Mouse (Mus musculus): ENCODE data around the gene Acnat1. TPM values are rescaled to one million over a fixed set of nuclear protein-coding genes. Genes with fewer than 3 reads are reported as not detected.
"Not testable (repeated sequence)": the region's sequence is repeated elsewhere in the genome, so short reads cannot be mapped to it uniquely, and the experiment has no call there.

The Acnat1 gene
- polyA plus RNA-seq, 1 experiment, result not detected

- Histone ChIP-seq H3K4me3 (replicated peaks) (no peak overlapping the region), H3K27me3 (replicated peaks) (no peaks in the 10 kb centered on the region), H3K9me3 (peaks cover 18% of the 10 kb centered on the region), H3K4me1 (no peaks in the 10 kb centered on the region), H3K36me3 (replicated peaks; ENCODE audit: low read length) (no peaks in the 10 kb centered on the region)
- TF ChIP-seq GATA1 (IDR thresholded peaks at IDR 0.05; ENCODE audit: borderline replicate concordance, low read length), result no peak
- no peak for TF ChIP-seq FLI1 (IDR thresholded peaks at IDR 0.05; ENCODE audit: low read length)
These were observed 6.4 kb downstream of the Acnat1 start for GRCm38 (mm10) chr4:49467360-49467759.

- TF ChIP-seq FLI1 (IDR thresholded peaks at IDR 0.05; ENCODE audit: low read length) (no peak), GATA1 (IDR thresholded peaks at IDR 0.05; ENCODE audit: borderline replicate concordance, low read length) (no peak)
- H3K9me3 ChIP-seq, result no peaks in the 10 kb centered on the region
- no peaks in the 10 kb centered on the region for H3K36me3 ChIP-seq (replicated peaks; ENCODE audit: low read length)
- H3K4me3 ChIP-seq (replicated peaks), result no peak overlapping the region
- no peaks in the 10 kb centered on the region for H3K4me1 ChIP-seq
- no peaks in the 10 kb centered on the region for H3K27me3 ChIP-seq (replicated peaks)
These were observed 17.5 kb downstream of the Acnat1 start for GRCm38 (mm10) chr4:49456171-49456570.

- no peak for TF ChIP-seq FLI1 (IDR thresholded peaks at IDR 0.05; ENCODE audit: low read length)
- TF ChIP-seq GATA1 (IDR thresholded peaks at IDR 0.05; ENCODE audit: borderline replicate concordance, low read length), result no peak
- H3K4me1 ChIP-seq, result no peaks in the 10 kb centered on the region
These were observed 21.7 kb downstream of the Acnat1 start for GRCm38 (mm10) chr4:49451848-49452551.

GRCm38 (mm10) chr4:49451133-49451847 is 22.4 kb downstream of the Acnat1 start:
- H3K36me3 ChIP-seq (replicated peaks; ENCODE audit: low read length); H3K4me3 ChIP-seq (replicated peaks); H3K4me1 ChIP-seq; H3K27me3 ChIP-seq (replicated peaks); H3K9me3 ChIP-seq: not testable (repeated sequence)

More at GRCm38 (mm10) chr4:49451848-49452551, 21.7 kb downstream of the Acnat1 start:
- Histone ChIP-seq H3K27me3 (replicated peaks) (no peaks in the 10 kb centered on the region), H3K9me3 (no peaks in the 10 kb centered on the region), H3K36me3 (replicated peaks; ENCODE audit: low read length) (no peaks in the 10 kb centered on the region), H3K4me3 (replicated peaks) (no peak overlapping the region)

GRCm38 (mm10) chr4:49436968-49437367 is 36.7 kb downstream of the Acnat1 start:
- not testable (repeated sequence) for H3K9me3 ChIP-seq; H3K36me3 ChIP-seq (replicated peaks; ENCODE audit: low read length); H3K4me3 ChIP-seq (replicated peaks); H3K27me3 ChIP-seq (replicated peaks); H3K4me1 ChIP-seq

GRCm38 (mm10) chr4:49410151-49410550 is 63.6 kb downstream of the Acnat1 start:
- H3K9me3 ChIP-seq; H3K4me1 ChIP-seq; H3K4me3 ChIP-seq (replicated peaks); H3K36me3 ChIP-seq (replicated peaks; ENCODE audit: low read length); H3K27me3 ChIP-seq (replicated peaks): not testable (repeated sequence)

GRCm38 (mm10) chr4:49407957-49408356 is 65.8 kb downstream of the Acnat1 start, which contains the start of gene Acnat2:
Gene Acnat2, minus strand, starts transcription at chr4:49408151.
- not testable (repeated sequence) for H3K9me3 ChIP-seq; H3K27me3 ChIP-seq (replicated peaks); H3K4me1 ChIP-seq; H3K36me3 ChIP-seq (replicated peaks; ENCODE audit: low read length); H3K4me3 ChIP-seq (replicated peaks)

Other genes starting within 250 kb of the Acnat1 start
- gene Acnat2, start 65.8 kb downstream of the Acnat1 start, polyA plus RNA-seq (2012; ENCODE audit: insufficient read depth, low replicate concordance), result not detected in 2 replicates
- not detected in 2 replicates for gene Baat, start 32.6 kb upstream of the Acnat1 start, polyA plus RNA-seq (2012; ENCODE audit: insufficient read depth, low replicate concordance)
- gene Mrpl50, start 47.2 kb upstream of the Acnat1 start, polyA plus RNA-seq (2012; ENCODE audit: insufficient read depth, low replicate concordance), result 1.4 TPM in 1 of 2 replicates, not detected in the other
- 0.84 and 1.3 TPM in 2 replicates for gene Zfp189, start 47.3 kb upstream of the Acnat1 start, polyA plus RNA-seq (2012; ENCODE audit: insufficient read depth, low replicate concordance)
- gene Aldob, start 75.6 kb upstream of the Acnat1 start, polyA plus RNA-seq (2012; ENCODE audit: insufficient read depth, low replicate concordance), result not detected in 2 replicates
- gene Tmem246, start 124.0 kb upstream of the Acnat1 start, polyA plus RNA-seq (2012; ENCODE audit: insufficient read depth, low replicate concordance), result 15.3 and 18.0 TPM in 2 replicates
- gene Rnf20, start 158.1 kb upstream of the Acnat1 start, polyA plus RNA-seq (2012; ENCODE audit: insufficient read depth, low replicate concordance), result 3.2 and 6.9 TPM in 2 replicates
- gene Ppp3r2, start 208.1 kb upstream of the Acnat1 start, polyA plus RNA-seq (2012; ENCODE audit: insufficient read depth, low replicate concordance), result not detected in 2 replicates